Mouse (Mus musculus) gastrocnemius, postnatal 36 days (tissue): Measurements from ENCODE around the gene Mafb. TPM values are rescaled to one million over a fixed set of nuclear protein-coding genes. Genes with fewer than 3 reads are reported as not detected.

Experiments
- DNase-seq, 2 experiments: peaks; one replicate each; pipeline ENCODE4 v3.0.0; 2022
- intact Hi-C: fragments of 180-260 bp; cut with DNase I; formaldehyde crosslinking; loops from one replicate; pipeline ENCODE4 v1.15.1; 2025
- total RNA-seq, 2 experiments: library from RNA; stranded (reverse); gene quantifications; 2 replicates each; pipeline ENCODE4 v1.2.3; 2021

Gene Mafb
- total RNA-seq, 2 experiments from 2014 or later, result 20.6 to 34.2 TPM

- DNase-seq, result peak; percentile 23 to 58
- intact Hi-C loops, result loop anchor here (5.0 kb wide), 3 partner anchors 303 to 1308 kb away; no protein-coding TSS in a partner anchor
These were observed 1.6 kb downstream of the Mafb start for GRCm38 (mm10) chr2:160365107-160365911.

- intact Hi-C loops, result loop anchor here (5.0 kb wide), 3 partner anchors 302 to 1307 kb away; no protein-coding TSS in a partner anchor
- no peak for DNase-seq
These were observed 2.2 kb downstream of the Mafb start for GRCm38 (mm10) chr2:160364666-160365065.

- intact Hi-C loops, result no loop called here
- no peak for DNase-seq
These were observed 2.7 kb downstream of the Mafb start for GRCm38 (mm10) chr2:160364128-160364650.

GRCm38 (mm10) chr2:160363201-160363600 is 3.7 kb downstream of the Mafb start:
- intact Hi-C loops, result no loop called here
- DNase-seq, result no peak

- no peak for DNase-seq
- intact Hi-C loops, result no loop called here
These were observed 5.3 kb downstream of the Mafb start for GRCm38 (mm10) chr2:160361442-160362121.

- no peak for DNase-seq
- intact Hi-C loops, result no loop called here
These were observed 6.5 kb downstream of the Mafb start for GRCm38 (mm10) chr2:160360234-160360874.

GRCm38 (mm10) chr2:160358896-160359295 is 8.0 kb downstream of the Mafb start:
- intact Hi-C loops, result no loop called here
- no peak for DNase-seq

- intact Hi-C loops, result no loop called here
- DNase-seq, result no peak
These were observed 9.4 kb downstream of the Mafb start for GRCm38 (mm10) chr2:160357442-160357841.

GRCm38 (mm10) chr2:160356132-160356531 is 10.7 kb downstream of the Mafb start:
- intact Hi-C loops, result no loop called here
- DNase-seq, result no peak

GRCm38 (mm10) chr2:160354319-160354718 is 12.5 kb downstream of the Mafb start:
- DNase-seq, result no peak
- intact Hi-C loops, result no loop called here

- no peak for DNase-seq
- intact Hi-C loops, result no loop called here
These were observed 13.3 kb downstream of the Mafb start for GRCm38 (mm10) chr2:160353581-160353980.

GRCm38 (mm10) chr2:160351038-160351574 is 15.8 kb downstream of the Mafb start:
- intact Hi-C loops, result no loop called here
- no peak for DNase-seq

- intact Hi-C loops, result no loop called here
- no peak for DNase-seq
These were observed 17.3 kb downstream of the Mafb start for GRCm38 (mm10) chr2:160349578-160349977.

- no peak for DNase-seq
- intact Hi-C loops, result no loop called here
These were observed 18.1 kb downstream of the Mafb start for GRCm38 (mm10) chr2:160348796-160349195.

- no peak for DNase-seq
- intact Hi-C loops, result no loop called here
These were observed 18.7 kb downstream of the Mafb start for GRCm38 (mm10) chr2:160348072-160348604.

GRCm38 (mm10) chr2:160345644-160346043 is 21.2 kb downstream of the Mafb start:
- intact Hi-C loops, result no loop called here

GRCm38 (mm10) chr2:160340121-160340520 is 26.7 kb downstream of the Mafb start:
- no peak for DNase-seq
- intact Hi-C loops, result no loop called here

More at GRCm38 (mm10) chr2:160345644-160346043, 21.2 kb downstream of the Mafb start:
- DNase-seq, result no peak

GRCm38 (mm10) chr2:160339595-160339994 is 27.3 kb downstream of the Mafb start:
- intact Hi-C loops, result no loop called here
- DNase-seq, result no peak

- no peak for DNase-seq
- intact Hi-C loops, result no loop called here
These were observed 30.8 kb downstream of the Mafb start for GRCm38 (mm10) chr2:160336053-160336452.

GRCm38 (mm10) chr2:160335043-160335442 is 31.8 kb downstream of the Mafb start:
- DNase-seq, result no peak
- intact Hi-C loops, result no loop called here
